Mouse (Mus musculus): ENCODE measurements around the gene Pdgfa.

- TF ChIP-seq CTCF (IDR thresholded peaks at IDR 0.05; ENCODE audit: insufficient read depth, low read length): no peak
- TF ChIP-seq POLR2A (IDR thresholded peaks at IDR 0.05; ENCODE audit: borderline replicate concordance, extremely low read depth, low read depth, low read length): no peak
These were observed 49.7 kb downstream of the Pdgfa start for GRCm38 (mm10) chr5:138947487-138947886.
